Mouse (Mus musculus) MEL (cell line): ENCODE data around the gene Cbr4. TPM values are rescaled to one million over a fixed set of nuclear protein-coding genes. Genes with fewer than 3 reads are reported as not detected.

Source experiments
- DNase-seq: peaks from one replicate; pipeline ENCODE4 v3.0.0; 2011; ENCODE audit warnings: low read depth, low spot score
- H3K27ac ChIP-seq: 2 replicates; pipeline ENCODE4 v1.5.1; 2012; ENCODE audit warnings: low read depth, mild to moderate bottlenecking, control low read depth, low read length, moderate library complexity; ENCODE audit not compliant: control insufficient read depth
- H3K27me3 ChIP-seq, 2 experiments: fragments of 150-350 bp in 1 of 2; sonication (generic) in 1 of 2; 2 replicates each; pipeline ENCODE4 v1.6.1; 2012; ENCODE audit warnings: low read length in 2 of 2, mild to moderate bottlenecking in 2 of 2, improper control_type of control experiment in 1 of 2, moderate library complexity in 1 of 2; ENCODE audit not compliant: insufficient read depth in 2 of 2, control insufficient read depth in 1 of 2
- H3K36me3 ChIP-seq, 2 experiments: 2 replicates each; pipeline ENCODE4 v1.6.1; 2012 to 2014; ENCODE audit warnings: low read length in 2 of 2, improper control_type of control experiment in 1 of 2, inconsistent platforms in 1 of 2, mild to moderate bottlenecking in 1 of 2; ENCODE audit not compliant: insufficient read depth in 2 of 2, control insufficient read depth in 1 of 2
- H3K4me1 ChIP-seq, 2 experiments: fragments of 150-350 bp in 1 of 2; sonication (generic) in 1 of 2; 2 replicates each; pipeline ENCODE4 v1.6.1; 2012; ENCODE audit warnings: low read length in 2 of 2, improper control_type of control experiment in 1 of 2, mild to moderate bottlenecking in 1 of 2; ENCODE audit not compliant: insufficient read depth in 2 of 2, control insufficient read depth in 1 of 2
- H3K4me3 ChIP-seq, 2 experiments: fragments of 150-350 bp in 1 of 2; sonication (generic) in 1 of 2; 2 replicates each; pipeline ENCODE4 v1.5.1; 2012; ENCODE audit warnings: low read depth in 2 of 2, low read length in 2 of 2, mild to moderate bottlenecking in 2 of 2, moderate library complexity in 2 of 2, control low read depth in 1 of 2, improper control_type of control experiment in 1 of 2; ENCODE audit not compliant: control insufficient read depth in 1 of 2, insufficient read depth in 1 of 2
- H3K79me2 ChIP-seq: 2 replicates; pipeline ENCODE4 v1.6.1; 2012; ENCODE audit warnings: mild to moderate bottlenecking, low read length, moderate library complexity; ENCODE audit not compliant: control insufficient read depth, poor library complexity, insufficient read depth
- H3K9ac ChIP-seq: 2 replicates; pipeline ENCODE4 v1.6.1; 2012; ENCODE audit warnings: low read depth, mild to moderate bottlenecking, control low read depth, low read length, moderate library complexity; ENCODE audit not compliant: control insufficient read depth, poor library complexity, severe bottlenecking
- H3K9me3 ChIP-seq: fragments of 150-350 bp; sonication (generic); replicated peaks from 2 replicates; pipeline ENCODE4 v1.6.1; 2012; ENCODE audit warnings: mild to moderate bottlenecking, low read length, improper control_type of control experiment, moderate library complexity; ENCODE audit not compliant: insufficient read depth
- BHLHE40 ChIP-seq: IDR thresholded peaks from 2 replicates; pipeline ENCODE4 v1.6.1; 2012; ENCODE audit warnings: low read depth, mild to moderate bottlenecking, inconsistent platforms, low read length, improper control_type of control experiment, borderline replicate concordance
- CTCF ChIP-seq, 3 experiments: IDR thresholded peaks in 2 of 3; conservative IDR thresholded peaks in 1 of 3; 2 replicates each; pipeline ENCODE4 v1.5.1; 2011 to 2012; ENCODE audit warnings: low read length in 3 of 3, low read depth in 2 of 3, mild to moderate bottlenecking in 2 of 3, improper control_type of control experiment in 1 of 3, inconsistent platforms in 1 of 3, mixed read lengths in 1 of 3, moderate library complexity in 1 of 3; ENCODE audit not compliant: control insufficient read depth in 1 of 3, insufficient read depth in 1 of 3, poor library complexity in 1 of 3, severe bottlenecking in 1 of 3
- EP300 ChIP-seq, 2 experiments: IDR thresholded peaks; 2 replicates each; pipeline ENCODE4 v1.6.1; 2011; ENCODE audit warnings: improper control_type of control experiment in 2 of 2, low read length in 2 of 2, low read depth in 1 of 2, mild to moderate bottlenecking in 1 of 2
- ETS1 ChIP-seq: IDR thresholded peaks from 2 replicates; pipeline ENCODE4 v1.6.1; 2012; ENCODE audit warnings: low read depth, mild to moderate bottlenecking, inconsistent platforms, low read length, improper control_type of control experiment, moderate library complexity
- GABPA ChIP-seq: IDR thresholded peaks from 2 replicates; pipeline ENCODE4 v1.6.1; 2012; ENCODE audit warnings: low read depth, mild to moderate bottlenecking, inconsistent platforms, low read length, improper control_type of control experiment, moderate library complexity
- HCFC1 ChIP-seq: IDR thresholded peaks from 2 replicates; pipeline ENCODE4 v1.6.1; 2012; ENCODE audit warnings: low read depth, mild to moderate bottlenecking, inconsistent platforms, low read length, improper control_type of control experiment, moderate library complexity
- KAT2A ChIP-seq: conservative IDR thresholded peaks from 2 replicates; pipeline ENCODE4 v1.6.1; 2012; ENCODE audit warnings: low read depth, low read length, improper control_type of control experiment, inconsistent platforms
- MXI1 ChIP-seq: IDR thresholded peaks from 2 replicates; pipeline ENCODE4 v1.6.1; 2011; ENCODE audit warnings: mild to moderate bottlenecking, low read depth, low read length, improper control_type of control experiment
- MYB ChIP-seq: IDR thresholded peaks from 2 replicates; pipeline ENCODE4 v1.6.1; 2011; ENCODE audit warnings: mild to moderate bottlenecking, low read depth, low read length, improper control_type of control experiment
- NELFE ChIP-seq: IDR thresholded peaks from 2 replicates; pipeline ENCODE4 v1.6.1; 2011; ENCODE audit warnings: low read depth, low read length, improper control_type of control experiment
- RAD21 ChIP-seq: IDR thresholded peaks from 2 replicates; pipeline ENCODE4 v1.6.1; 2011; ENCODE audit warnings: mild to moderate bottlenecking, low read depth, low read length, improper control_type of control experiment
- SIN3A ChIP-seq: IDR thresholded peaks from 2 replicates; pipeline ENCODE4 v1.6.1; 2012; ENCODE audit warnings: low read length, improper control_type of control experiment, inconsistent platforms
- SMC3 ChIP-seq: IDR thresholded peaks from 2 replicates; pipeline ENCODE4 v1.6.1; 2011; ENCODE audit warnings: low read depth, low read length, improper control_type of control experiment
- UBTF ChIP-seq: IDR thresholded peaks from 2 replicates; pipeline ENCODE4 v1.6.1; 2012; ENCODE audit warnings: low read depth, mild to moderate bottlenecking, inconsistent platforms, low read length, improper control_type of control experiment, moderate library complexity, borderline replicate concordance; ENCODE audit not compliant: insufficient read depth
- USF1 ChIP-seq: IDR thresholded peaks from 2 replicates; pipeline ENCODE4 v1.6.1; 2014; ENCODE audit warnings: low read depth, mild to moderate bottlenecking, inconsistent platforms, low read length, improper control_type of control experiment, moderate library complexity
- ZNF384 ChIP-seq: IDR thresholded peaks from 2 replicates; pipeline ENCODE4 v1.6.1; 2012; ENCODE audit warnings: low read depth, mild to moderate bottlenecking, inconsistent platforms, low read length, improper control_type of control experiment
- polyA plus RNA-seq, 2 experiments: library from polyadenylated mRNA; stranded (reverse) in 1 of 2; unstranded in 1 of 2; fragments of >175 nt in 1 of 2; fragments of >200 nt in 1 of 2; gene quantifications; 2 replicates each; pipeline versions ENCODE4 v1.2.1 to v1.2.4; 2012; ENCODE audit warnings: low replicate concordance in 2 of 2, low read depth in 1 of 2; ENCODE audit not compliant: insufficient read length in 2 of 2, insufficient read depth in 1 of 2, missing spikeins in 1 of 2
- total RNA-seq: library from RNA; depleted of rRNA; stranded (reverse); fragments of 300-350 nt; gene quantifications from 2 replicates; pipeline ENCODE4 v1.2.3, GENCODE M21; 2012

Gene Cbr4
- total and polyA plus RNA-seq, 3 experiments = 15.4 to 15.8 TPM; not detected in 1

DNA sequence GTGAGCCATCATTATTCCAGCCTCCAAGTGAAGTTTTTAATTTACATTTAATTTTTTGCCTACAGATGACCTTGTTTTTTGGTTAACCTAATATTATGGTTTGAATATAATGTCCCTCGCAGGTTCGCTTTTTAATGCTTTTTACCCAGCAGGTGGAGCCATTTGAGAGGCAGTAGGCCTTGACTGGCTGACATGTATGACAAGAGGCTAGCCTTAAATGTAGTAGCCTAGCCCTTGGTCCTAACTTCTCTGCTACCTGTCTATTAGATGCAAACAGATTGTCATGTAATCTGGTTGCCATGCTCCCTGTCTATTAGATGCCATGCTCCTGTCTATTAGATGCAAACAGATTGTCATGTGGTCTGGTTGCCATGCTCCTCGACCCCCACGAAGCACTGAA, 9.4 kb upstream of the Cbr4 start:
- Histone ChIP-seq H3K4me3 (no peak overlapping the region), H3K27ac (no peak overlapping the region), H3K27me3 (no peaks in the 10 kb centered on the region), H3K9ac (no peak overlapping the region), H3K79me2 (no peaks in the 10 kb centered on the region), H3K9me3 (no peaks in the 10 kb centered on the region), H3K4me1 (no peaks in the 10 kb centered on the region), H3K36me3 (no peaks in the 10 kb centered on the region)
- TF ChIP-seq MXI1 (no peak), USF1 (no peak), SMC3 (peak; percentile 34), SIN3A (no peak), GABPA (no peak), ETS1 (no peak), UBTF (no peak), CTCF (IDR thresholded peaks at IDR 0.05 in 2 of 3, conservative IDR thresholded peaks at IDR 0.05 in 1 of 3; ENCODE audit: control insufficient read depth in 1 of 3, insufficient read depth in 1 of 3, low read depth in 2 of 3, low read length in 3 of 3, poor library complexity in 1 of 3, severe bottlenecking in 1 of 3) (peak in 2 of 3 experiments; percentile 5 to 31; a peak in 1 of 6 replicates), RAD21 (peak; percentile 7)
- peak; percentile 16 for DNase-seq

DNA sequence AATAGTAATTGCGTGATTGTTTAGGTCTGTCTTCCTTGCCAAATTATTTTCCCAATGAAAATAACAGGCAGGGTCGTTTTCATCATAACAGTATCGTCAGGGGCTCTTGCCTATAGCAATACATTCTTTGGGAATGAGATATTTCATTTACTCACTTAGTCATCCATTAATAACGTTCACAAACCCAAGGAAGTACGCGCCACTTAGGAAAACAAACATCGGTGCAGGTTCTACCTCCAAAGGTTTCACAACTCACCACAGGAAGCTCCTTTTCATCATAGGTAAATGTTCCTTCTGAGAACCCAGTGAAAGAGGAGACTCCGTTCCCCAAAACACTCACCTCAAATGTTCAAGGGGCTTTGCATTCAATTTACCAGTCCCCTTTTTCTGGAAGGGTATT, 8.7 kb upstream of the Cbr4 start:
- H3K79me2 ChIP-seq = no peaks in the 10 kb centered on the region
- H3K27me3 ChIP-seq = no peaks in the 10 kb centered on the region
- H3K9me3 ChIP-seq = no peaks in the 10 kb centered on the region
- no peak overlapping the region for H3K4me3 ChIP-seq
- no peaks in the 10 kb centered on the region for H3K36me3 ChIP-seq
- TF ChIP-seq ZNF384 (no peak), HCFC1 (no peak), ETS1 (no peak), KAT2A (no peak), NELFE (no peak), MXI1 (no peak), BHLHE40 (no peak), MYB (no peak), EP300 (IDR thresholded peaks at IDR 0.05; ENCODE audit: low read depth in 1 of 2, low read length in 2 of 2) (no peak), GABPA (no peak)
- H3K9ac ChIP-seq = no peak overlapping the region
- H3K4me1 ChIP-seq = no peaks in the 10 kb centered on the region
- DNase-seq = no peak
- no peak overlapping the region for H3K27ac ChIP-seq
